Mouse (Mus musculus) small intestine, adult 2 months (tissue): Measurements from ENCODE around the gene Clstn1.

Experiments used
- CTCF ChIP-seq: fragments of 200-500 bp; IDR thresholded peaks from 2 replicates; pipeline ENCODE4 v1.5.1; 2012; ENCODE audit warnings: low read depth, mild to moderate bottlenecking, control low read depth, inconsistent platforms, low read length, moderate library complexity, mixed read lengths; ENCODE audit not compliant: insufficient replicate concordance, insufficient read length; ENCODE audit errors: extremely low read depth
- POLR2A ChIP-seq: fragments of 200-500 bp; IDR thresholded peaks from 2 replicates; pipeline ENCODE4 v1.6.1; 2012; ENCODE audit warnings: low read depth, mild to moderate bottlenecking, control low read depth, inconsistent platforms, low read length, moderate library complexity

- TF ChIP-seq CTCF (no peak), POLR2A (no peak)
Measured at GRCm38 (mm10) chr4:149632670-149633307, 46.5 kb downstream of the Clstn1 start.
